In the genomic region with DNA sequence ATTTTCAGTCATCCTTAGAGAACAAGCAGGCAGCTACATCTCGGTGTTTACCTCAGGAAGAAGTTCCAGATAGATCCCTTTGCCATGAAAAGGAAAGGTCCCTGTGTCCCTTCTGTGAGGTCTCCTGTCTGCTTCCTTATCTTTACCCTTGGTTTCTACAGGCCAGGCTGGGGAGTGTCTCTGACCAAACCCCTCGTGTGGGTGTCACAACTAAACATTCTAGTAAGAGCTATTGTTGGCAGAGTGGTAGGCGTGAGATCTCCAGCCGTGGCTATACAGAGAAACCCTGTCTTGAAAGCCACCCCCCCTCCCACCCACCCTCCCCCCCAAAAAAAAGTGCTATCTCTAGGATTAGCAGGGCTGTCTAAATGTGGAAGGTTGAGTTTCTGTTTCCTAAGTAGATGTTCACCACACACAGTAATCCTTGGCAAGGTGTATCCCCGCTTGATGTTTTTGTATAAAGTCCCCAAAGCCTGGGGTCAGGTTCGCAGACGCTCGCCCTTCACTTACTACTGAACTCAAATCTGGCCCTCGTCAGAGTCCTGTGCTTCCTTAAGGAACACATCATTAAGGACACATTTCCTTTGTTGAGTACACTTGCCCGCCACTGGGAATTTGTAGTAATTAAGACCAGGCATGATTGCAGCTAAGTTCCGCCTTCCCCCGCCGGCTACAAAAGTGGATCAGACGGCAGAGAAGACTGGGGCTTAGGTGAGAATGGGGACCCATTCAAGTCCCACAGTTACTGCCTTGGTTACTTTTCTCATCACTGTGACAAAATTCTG, we compare ENCODE assay signal across 28 mouse cellular contexts.
DNase-seq lines count a peak whose midpoint lies in the region; ATAC-seq and TF ChIP-seq lines count a peak whose summit lies in the region.
"Had no signal": no experiment of that assay in that cellular context is flagged by ENCODE, and none has a peak within 500 bp of the region (broad histone marks: within the 10 kb centered on the region; RNA-seq: fewer than 3 reads in every experiment).

No protein-coding gene starts in this region.

- peak; percentile 11; the same call in 1 of the 2 replicates for ATAC-seq in heart, postnatal 0 days (ENCODE audit: insufficient read depth, low read depth)
- no peak; the same call in 1 of the 2 replicates for ATAC-seq in heart, embryonic 12.5 days (ENCODE audit: insufficient number of reproducible peaks, low FRiP score)
- no peak for ATAC-seq in embryonic facial prominence, embryonic 11.5 days (replicated peaks; ENCODE audit: insufficient number of reproducible peaks, low FRiP score, low TSS enrichment, low read depth)
- ATAC-seq in limb, embryonic 14.5 days (ENCODE audit: low FRiP score, low read depth) = peak; percentile 30; the same call in 1 of the 2 replicates
- ATAC-seq: forebrain, embryonic 14.5 days; liver, postnatal 0 days; midbrain, embryonic 16.5 days had no signal

- no peaks in the 10 kb centered on the region; the same call in 1 of the 2 replicates for H3K36me3 ChIP-seq in heart, postnatal 0 days (replicated peaks; ENCODE audit: control insufficient read depth, insufficient read depth, low read length)
- peaks cover 9% of the 10 kb centered on the region; the same call in 1 of the 2 replicates for H3K36me3 ChIP-seq in heart, embryonic 12.5 days
- no peaks in the 10 kb centered on the region for H3K36me3 ChIP-seq in embryonic facial prominence, embryonic 11.5 days (replicated peaks; ENCODE audit: control insufficient read depth, insufficient read depth, low read depth, low read length)
- H3K36me3 ChIP-seq in limb, embryonic 14.5 days (ENCODE audit: control insufficient read depth, insufficient read depth, low read length) = no peaks in the 10 kb centered on the region
- H3K36me3 ChIP-seq: embryonic facial prominence, embryonic 15.5 days; hindbrain, embryonic 12.5 days; midbrain, embryonic 10.5 days; neural tube, embryonic 13.5 days; stomach, embryonic 15.5 days had no signal

- no peak overlapping the region for H3K9ac ChIP-seq in heart, postnatal 0 days (replicated peaks; ENCODE audit: low read depth, low read length)
- no peak overlapping the region for H3K9ac ChIP-seq in heart, embryonic 12.5 days
- no peak overlapping the region for H3K9ac ChIP-seq in embryonic facial prominence, embryonic 11.5 days (replicated peaks; ENCODE audit: low read length)
- H3K9ac ChIP-seq in limb, embryonic 14.5 days (ENCODE audit: low read depth, low read length, severe bottlenecking) = no peak overlapping the region
- H3K9ac ChIP-seq: embryonic facial prominence, embryonic 15.5 days; hindbrain, embryonic 12.5 days; liver, postnatal 0 days; neural tube, embryonic 13.5 days; stomach, embryonic 15.5 days had no signal

- no peak overlapping the region for H3K4me3 ChIP-seq in heart, postnatal 0 days (ENCODE audit: low read depth, low read length)
- H3K4me3 ChIP-seq in heart, embryonic 12.5 days = no peak overlapping the region
- no peak overlapping the region for H3K4me3 ChIP-seq in embryonic facial prominence, embryonic 11.5 days (ENCODE audit: low read depth, low read length)
- H3K4me3 ChIP-seq in limb, embryonic 14.5 days (replicated peaks; ENCODE audit: low read length) = no peak overlapping the region
- H3K4me3 ChIP-seq: embryonic facial prominence, embryonic 15.5 days; hindbrain, embryonic 12.5 days; left cerebral cortex, adult 2 months; midbrain, embryonic 10.5 days; myocyte; neural tube, embryonic 13.5 days; stomach, embryonic 15.5 days had no signal

- no peak overlapping the region for H3K27ac ChIP-seq in heart, postnatal 0 days (ENCODE audit: low read depth)
- no peak overlapping the region for H3K27ac ChIP-seq in heart, embryonic 12.5 days (ENCODE audit: poor library complexity, severe bottlenecking)
- no peak overlapping the region for H3K27ac ChIP-seq in embryonic facial prominence, embryonic 11.5 days (replicated peaks; ENCODE audit: low read depth, low read length)
- no peak overlapping the region for H3K27ac ChIP-seq in limb, embryonic 14.5 days (replicated peaks; ENCODE audit: low read depth, low read length)
- H3K27ac ChIP-seq: embryonic facial prominence, embryonic 15.5 days; hindbrain, embryonic 12.5 days; kidney, postnatal 0 days; left cerebral cortex, adult 2 months; macrophage; midbrain, embryonic 10.5 days; neural tube, embryonic 13.5 days; stomach, embryonic 15.5 days had no signal

- no peaks in the 10 kb centered on the region for H3K9me3 ChIP-seq in heart, postnatal 0 days (replicated peaks; ENCODE audit: control insufficient read depth, low read length)
- H3K9me3 ChIP-seq in heart, embryonic 12.5 days (replicated peaks) = no peaks in the 10 kb centered on the region
- H3K9me3 ChIP-seq in embryonic facial prominence, embryonic 11.5 days (replicated peaks; ENCODE audit: control insufficient read depth, low read length) = no peaks in the 10 kb centered on the region
- no peaks in the 10 kb centered on the region for H3K9me3 ChIP-seq in limb, embryonic 14.5 days (ENCODE audit: control insufficient read depth, low read length)
- H3K9me3 ChIP-seq: embryonic facial prominence, embryonic 15.5 days; hindbrain, embryonic 12.5 days; midbrain, embryonic 10.5 days; neural tube, embryonic 13.5 days; stomach, embryonic 15.5 days had no signal

- no peak for TF ChIP-seq POLR2A in limb, embryonic 14.5 days (IDR thresholded peaks at IDR 0.05; ENCODE audit: borderline replicate concordance, extremely low read depth, insufficient read depth, insufficient read length)

- DNase-seq in embryo, embryonic 10.5 days (ENCODE audit: low spot score) = peak; percentile 32
- DNase-seq in embryo, embryonic 9.5 days (ENCODE audit: extremely low spot score) = no peak
- no peak for DNase-seq in heart, postnatal 0 days (ENCODE audit: low spot score)
- peak; percentile 48 for DNase-seq in embryonic facial prominence, embryonic 11.5 days (ENCODE audit: low spot score)
- no peak for DNase-seq in limb, embryonic 14.5 days (ENCODE audit: low spot score)
- no peak for DNase-seq in Muller cell, postnatal 12 days (ENCODE audit: inconsistent ontology term)
- DNase-seq: adrenal gland, postnatal 14 days; cerebellum, adult 9-10 months; gastrocnemius, postnatal 36 days; heart, postnatal 14 days; kidney, adult 11 months; layer of hippocampus, adult 9-11 months; liver, postnatal 0 days; right cerebral cortex, adult 18-20 months; thymus, postnatal 25 days had no signal

- no peak overlapping the region for H3K4me2 ChIP-seq in heart, postnatal 0 days (ENCODE audit: low read depth, low read length)
- H3K4me2 ChIP-seq in heart, embryonic 12.5 days = no peak overlapping the region
- no peak overlapping the region for H3K4me2 ChIP-seq in embryonic facial prominence, embryonic 11.5 days (ENCODE audit: low read depth, low read length)
- H3K4me2 ChIP-seq in limb, embryonic 14.5 days (replicated peaks; ENCODE audit: low read depth, low read length, severe bottlenecking) = no peak overlapping the region
- H3K4me2 ChIP-seq: embryonic facial prominence, embryonic 15.5 days; hindbrain, embryonic 12.5 days; liver, embryonic 11.5 days; neural tube, embryonic 13.5 days; stomach, embryonic 15.5 days had no signal

- H3K4me1 ChIP-seq in heart, postnatal 0 days (ENCODE audit: control insufficient read depth, insufficient read depth) = peaks cover 3% of the 10 kb centered on the region
- peaks cover 45% of the 10 kb centered on the region for H3K4me1 ChIP-seq in heart, embryonic 12.5 days (replicated peaks)
- H3K4me1 ChIP-seq in embryonic facial prominence, embryonic 11.5 days (ENCODE audit: control insufficient read depth, insufficient read depth, low read length) = no peaks in the 10 kb centered on the region
- peaks cover 3% of the 10 kb centered on the region; the same call in 1 of the 2 replicates for H3K4me1 ChIP-seq in limb, embryonic 14.5 days (ENCODE audit: control insufficient read depth, insufficient read depth, low read length)
- H3K4me1 ChIP-seq: hindbrain, embryonic 12.5 days had no signal

- TF ChIP-seq CTCF in heart, postnatal 0 days (IDR thresholded peaks at IDR 0.05; ENCODE audit: low read depth) = no peak

- H3K27me3 ChIP-seq in heart, postnatal 0 days (ENCODE audit: control insufficient read depth, insufficient read depth, low read length) = no peaks in the 10 kb centered on the region
- H3K27me3 ChIP-seq in heart, embryonic 12.5 days (replicated peaks) = no peaks in the 10 kb centered on the region
- no peaks in the 10 kb centered on the region for H3K27me3 ChIP-seq in embryonic facial prominence, embryonic 11.5 days (ENCODE audit: control insufficient read depth, insufficient read depth, low read length)
- no peaks in the 10 kb centered on the region for H3K27me3 ChIP-seq in limb, embryonic 14.5 days (ENCODE audit: control insufficient read depth, insufficient read depth, low read length)
- H3K27me3 ChIP-seq: embryonic facial prominence, embryonic 15.5 days; hindbrain, embryonic 12.5 days; neural tube, embryonic 13.5 days; stomach, embryonic 15.5 days had no signal

- 58% methylated on average over 14 of the region's 14 CpGs for WGBS in heart, postnatal 0 days
- WGBS in heart, embryonic 12.5 days = 56% methylated on average over 14 of the region's 14 CpGs
- 38% methylated on average over 14 of the region's 14 CpGs for WGBS in embryonic facial prominence, embryonic 11.5 days
- 26% methylated on average over 14 of the region's 14 CpGs for WGBS in limb, embryonic 14.5 days

- TF ChIP-seq EP300 in heart, postnatal 0 days (IDR thresholded peaks at IDR 0.05; ENCODE audit: low read depth) = no peak

Comparison
In these comparisons a context has a peak if more than half of its experiments do, and no peak if none do; other contexts are left out.
1. DNase-seq: peak in embryo, embryonic 10.5 days (single experiment) and embryonic facial prominence, embryonic 11.5 days (single experiment); none in embryo, embryonic 9.5 days (single experiment), heart, postnatal 0 days (single experiment), limb, embryonic 14.5 days (single experiment) and Muller cell, postnatal 12 days (single experiment).
2. ATAC-seq: peak in heart, postnatal 0 days (single experiment) and limb, embryonic 14.5 days (single experiment); none in heart, embryonic 12.5 days (single experiment) and embryonic facial prominence, embryonic 11.5 days (single experiment).